Mouse (Mus musculus): ENCODE data around the gene Atcay. TPM values are rescaled to one million over a fixed set of nuclear protein-coding genes. Genes with fewer than 3 reads are reported as not detected.
"Not testable (repeated sequence)": the region's sequence is repeated elsewhere in the genome, so short reads cannot be mapped to it uniquely, and the experiment has no call there.

Gene Atcay
- polyA plus RNA-seq, 1 experiment from 2014 or later: 91.1 TPM

DNA sequence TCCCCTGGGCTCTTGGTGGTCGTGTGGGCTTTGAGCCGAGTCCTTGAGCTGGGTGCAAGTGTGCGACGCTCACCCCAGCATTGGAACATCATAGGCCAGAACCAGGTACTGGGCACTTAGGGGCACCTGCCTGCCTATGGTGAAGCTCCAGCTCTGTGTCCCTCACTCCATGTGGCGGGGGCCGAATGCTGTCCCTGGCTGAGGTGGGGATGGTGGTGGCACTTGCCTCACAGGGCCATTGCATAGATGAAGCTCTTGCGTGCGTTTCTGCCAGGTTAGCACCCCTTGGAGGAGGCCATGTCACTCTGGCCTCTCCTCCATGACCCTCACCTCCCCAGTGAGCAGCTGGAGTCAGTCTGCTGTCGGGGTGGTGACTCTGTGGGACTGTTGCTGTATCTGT, 43.5 kb downstream of the Atcay start:
- Histone ChIP-seq H3K27ac (replicated peaks) (no peak overlapping the region), H3K4me3 (replicated peaks) (no peak overlapping the region), H3K4me1 (peaks cover 39% of the 10 kb centered on the region), H3K36me3 (peaks cover 60% of the 10 kb centered on the region), H3K9me3 (replicated peaks) (no peaks in the 10 kb centered on the region), H3K4me2 (no peak overlapping the region), H3K27me3 (replicated peaks) (no peaks in the 10 kb centered on the region), H3K9ac (replicated peaks) (no peak overlapping the region)
- no peak for ATAC-seq (ENCODE audit: low FRiP score)
- WGBS: 97% methylated on average over 9 of the region's 9 CpGs

DNA sequence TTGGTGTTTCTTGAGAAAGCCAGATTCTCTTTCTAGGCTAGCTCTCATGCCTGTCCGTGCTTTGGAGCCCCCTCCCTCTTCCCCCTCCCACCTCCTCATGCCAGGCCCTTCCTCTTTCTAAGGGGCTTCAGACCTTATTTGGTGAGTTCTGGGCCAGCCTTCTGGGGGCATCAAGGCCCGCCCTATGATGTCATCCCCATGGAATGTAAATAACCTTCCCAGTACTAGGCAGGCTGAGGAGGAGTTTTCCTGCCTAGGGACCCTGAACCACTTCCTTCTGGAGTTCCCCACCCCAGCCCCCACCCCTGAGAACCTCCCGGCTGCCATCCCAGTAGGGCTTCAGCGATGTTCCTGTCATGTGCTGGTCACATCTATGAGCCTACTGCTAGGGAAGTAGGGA, 45.9 kb downstream of the Atcay start:
- H3K4me2 ChIP-seq: no peak overlapping the region

DNA sequence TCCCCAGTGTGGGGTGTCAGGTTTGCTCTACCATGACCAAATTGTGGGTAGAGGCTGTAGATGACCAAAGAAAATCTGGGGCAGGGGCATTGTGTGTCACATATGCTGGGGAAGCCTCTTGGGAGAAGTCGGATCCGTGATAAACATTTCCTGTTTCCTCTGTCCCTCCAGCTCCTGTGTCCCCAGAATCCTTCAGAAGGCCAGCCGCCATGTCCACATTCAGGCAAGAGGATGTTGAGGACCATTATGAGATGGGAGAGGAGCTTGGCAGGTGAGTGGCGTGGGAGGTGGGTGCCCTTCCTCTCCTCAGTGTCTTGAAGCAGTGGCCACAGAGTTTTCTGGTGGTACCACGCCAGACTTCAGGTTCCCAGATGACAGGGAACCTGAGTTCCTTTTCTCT, 46.8 kb downstream of the Atcay start, which contains the start of gene 4930442H23Rik:
Gene 4930442H23Rik, minus strand, starts transcription at position 45 of the 400 bp plus-strand sequence.
- peak within 1 kb of the TSS; percentile 74 for H3K4me3 ChIP-seq (replicated peaks)
- peak within 1 kb of the TSS; percentile 63 for H3K9ac ChIP-seq (replicated peaks)
- peaks cover 76% of the 10 kb centered on the region for H3K36me3 ChIP-seq
- 89% methylated on average over 5 of the region's 5 CpGs for WGBS
- ATAC-seq (ENCODE audit: low FRiP score): no peak
- H3K27me3 ChIP-seq (replicated peaks): no peaks in the 10 kb centered on the region
- peaks cover 32% of the 10 kb centered on the region for H3K4me1 ChIP-seq
- H3K4me2 ChIP-seq: peak within 1 kb of the TSS; percentile 64
- no peaks in the 10 kb centered on the region for H3K9me3 ChIP-seq (replicated peaks)
- H3K27ac ChIP-seq (replicated peaks): peak within 1 kb of the TSS; percentile 91

More for the DNA sequence above, 45.9 kb downstream of the Atcay start:
- H3K9ac ChIP-seq (replicated peaks): no peak overlapping the region
- WGBS: 72% methylated on average over 4 of the region's 4 CpGs
- no peaks in the 10 kb centered on the region for H3K9me3 ChIP-seq (replicated peaks)
- ATAC-seq (ENCODE audit: low FRiP score): no peak
- no peaks in the 10 kb centered on the region for H3K27me3 ChIP-seq (replicated peaks)
- peaks cover 68% of the 10 kb centered on the region for H3K36me3 ChIP-seq
- no peak overlapping the region for H3K4me3 ChIP-seq (replicated peaks)
- H3K27ac ChIP-seq (replicated peaks): 0 out of 2 replicates have a peak overlapping the region, but pooled peaks have one; percentile 38
- peaks cover 30% of the 10 kb centered on the region for H3K4me1 ChIP-seq

DNA sequence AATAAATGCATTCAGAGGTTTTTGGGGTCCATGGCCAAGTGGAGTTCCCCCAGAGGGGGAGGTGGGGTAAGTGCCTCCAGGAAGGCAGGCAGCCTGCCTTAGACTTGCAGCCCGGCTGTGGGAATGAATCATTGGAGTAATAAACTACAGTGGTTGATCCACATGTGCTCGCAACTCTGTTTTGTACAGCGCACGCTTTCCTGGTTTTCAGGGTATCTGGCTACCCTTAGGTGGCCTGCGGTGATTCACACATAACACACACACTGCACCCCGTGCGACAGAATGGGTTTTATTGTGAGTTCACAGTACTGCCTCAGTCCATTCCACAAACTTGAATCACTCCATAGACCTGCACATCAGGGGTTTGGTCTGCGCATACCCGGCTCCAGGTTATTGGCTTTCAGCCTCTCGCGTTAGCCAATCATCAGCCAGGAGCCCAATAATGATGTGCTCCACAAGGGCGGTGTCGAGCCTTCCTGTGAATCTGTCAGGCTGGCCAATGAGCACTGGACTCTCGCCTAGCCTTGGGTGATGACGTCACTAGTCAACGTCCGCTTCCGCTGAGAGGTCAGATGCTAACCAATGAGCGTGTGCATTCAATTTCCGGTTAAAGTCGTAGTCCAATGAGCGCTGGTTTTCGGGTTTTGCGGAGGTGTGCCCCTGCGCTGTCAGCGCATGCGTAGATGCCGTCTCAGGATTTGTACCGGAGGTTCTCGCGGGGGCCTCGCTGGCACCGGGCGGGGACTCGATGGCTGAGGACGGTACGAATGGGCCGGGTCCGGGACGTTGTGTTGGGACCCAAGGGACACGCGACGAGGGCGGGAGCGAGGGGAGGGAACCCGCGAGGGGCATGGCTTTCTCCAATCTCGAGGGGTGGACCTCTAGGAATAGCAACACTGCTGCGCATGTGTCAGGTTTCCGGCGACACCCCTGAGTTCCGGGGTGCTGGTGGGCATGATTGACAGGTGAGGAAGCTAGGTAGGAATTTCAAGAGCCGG, 48.0 kb downstream of the Atcay start, which contains the start of gene Dapk3:
Gene Dapk3, plus strand, starts transcription at position 670 of the 998 bp plus-strand sequence.
- peak; percentile 95 for ATAC-seq (ENCODE audit: low FRiP score)
- WGBS: 4% methylated on average over 53 of the region's 53 CpGs
- peak within 1 kb of the TSS; percentile 74 for H3K4me3 ChIP-seq (replicated peaks)
- peaks cover 44% of the 10 kb centered on the region for H3K4me1 ChIP-seq
- H3K9me3 ChIP-seq (replicated peaks): no peaks in the 10 kb centered on the region
- peak within 1 kb of the TSS; percentile 91 for H3K27ac ChIP-seq (replicated peaks)
- peaks cover 83% of the 10 kb centered on the region for H3K36me3 ChIP-seq
- no peaks in the 10 kb centered on the region for H3K27me3 ChIP-seq (replicated peaks)
- peak within 1 kb of the TSS; percentile 64 for H3K4me2 ChIP-seq
- peak within 1 kb of the TSS; percentile 63 for H3K9ac ChIP-seq (replicated peaks)

DNA sequence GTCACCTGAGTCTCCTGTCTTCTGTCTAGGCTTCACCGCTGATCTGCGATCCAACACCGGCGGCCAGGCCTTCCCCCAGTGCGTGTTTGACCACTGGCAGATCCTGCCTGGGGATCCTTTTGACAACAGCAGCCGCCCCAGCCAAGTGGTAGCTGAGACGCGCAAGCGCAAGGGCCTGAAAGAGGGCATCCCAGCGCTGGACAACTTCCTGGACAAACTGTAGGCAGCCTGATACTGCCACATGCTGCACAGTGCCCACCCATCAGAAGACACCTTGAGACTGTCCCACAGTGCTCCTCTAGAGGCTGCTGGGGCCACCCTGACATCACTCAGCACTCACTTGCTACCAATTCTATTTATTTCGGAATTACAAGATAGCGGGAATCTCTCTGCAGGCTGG, 48.8 kb downstream of the Atcay start:
- peaks cover 51% of the 10 kb centered on the region for H3K4me1 ChIP-seq
- H3K27me3 ChIP-seq (replicated peaks); H3K4me2 ChIP-seq; H3K9me3 ChIP-seq (replicated peaks); H3K4me3 ChIP-seq (replicated peaks); H3K27ac ChIP-seq (replicated peaks); ATAC-seq (ENCODE audit: low FRiP score); H3K9ac ChIP-seq (replicated peaks): not testable (repeated sequence)
- H3K36me3 ChIP-seq: peaks cover 77% of the 10 kb centered on the region
- WGBS: 85% methylated on average over 12 of the region's 12 CpGs

DNA sequence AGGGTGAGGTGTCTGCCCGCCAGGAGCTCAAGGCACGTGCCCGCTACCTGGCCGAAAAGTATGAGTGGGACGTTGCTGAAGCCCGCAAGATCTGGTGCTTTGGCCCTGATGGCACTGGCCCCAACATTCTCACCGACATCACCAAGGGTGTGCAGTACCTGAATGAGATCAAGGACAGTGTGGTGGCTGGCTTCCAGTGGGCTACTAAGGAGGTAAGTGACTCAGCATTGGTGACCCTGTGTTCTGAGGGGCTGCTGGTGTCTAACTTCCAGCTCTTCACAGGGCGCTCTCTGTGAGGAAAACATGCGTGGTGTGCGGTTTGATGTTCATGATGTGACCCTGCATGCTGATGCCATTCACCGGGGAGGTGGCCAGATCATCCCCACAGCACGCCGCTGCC, 49.7 kb downstream of the Atcay start:
- WGBS: 96% methylated on average over 13 of the region's 13 CpGs
- H3K4me2 ChIP-seq: no peak overlapping the region
- peaks cover 71% of the 10 kb centered on the region for H3K36me3 ChIP-seq
- no peak overlapping the region for H3K9ac ChIP-seq (replicated peaks)
- peaks cover 54% of the 10 kb centered on the region for H3K4me1 ChIP-seq
- no peak overlapping the region for H3K4me3 ChIP-seq (replicated peaks)
- H3K27ac ChIP-seq (replicated peaks): 0 out of 2 replicates have a peak overlapping the region, but pooled peaks have one; percentile 28
- no peaks in the 10 kb centered on the region for H3K27me3 ChIP-seq (replicated peaks)
- H3K9me3 ChIP-seq (replicated peaks): no peaks in the 10 kb centered on the region
- no peak for ATAC-seq (ENCODE audit: low FRiP score)

DNA sequence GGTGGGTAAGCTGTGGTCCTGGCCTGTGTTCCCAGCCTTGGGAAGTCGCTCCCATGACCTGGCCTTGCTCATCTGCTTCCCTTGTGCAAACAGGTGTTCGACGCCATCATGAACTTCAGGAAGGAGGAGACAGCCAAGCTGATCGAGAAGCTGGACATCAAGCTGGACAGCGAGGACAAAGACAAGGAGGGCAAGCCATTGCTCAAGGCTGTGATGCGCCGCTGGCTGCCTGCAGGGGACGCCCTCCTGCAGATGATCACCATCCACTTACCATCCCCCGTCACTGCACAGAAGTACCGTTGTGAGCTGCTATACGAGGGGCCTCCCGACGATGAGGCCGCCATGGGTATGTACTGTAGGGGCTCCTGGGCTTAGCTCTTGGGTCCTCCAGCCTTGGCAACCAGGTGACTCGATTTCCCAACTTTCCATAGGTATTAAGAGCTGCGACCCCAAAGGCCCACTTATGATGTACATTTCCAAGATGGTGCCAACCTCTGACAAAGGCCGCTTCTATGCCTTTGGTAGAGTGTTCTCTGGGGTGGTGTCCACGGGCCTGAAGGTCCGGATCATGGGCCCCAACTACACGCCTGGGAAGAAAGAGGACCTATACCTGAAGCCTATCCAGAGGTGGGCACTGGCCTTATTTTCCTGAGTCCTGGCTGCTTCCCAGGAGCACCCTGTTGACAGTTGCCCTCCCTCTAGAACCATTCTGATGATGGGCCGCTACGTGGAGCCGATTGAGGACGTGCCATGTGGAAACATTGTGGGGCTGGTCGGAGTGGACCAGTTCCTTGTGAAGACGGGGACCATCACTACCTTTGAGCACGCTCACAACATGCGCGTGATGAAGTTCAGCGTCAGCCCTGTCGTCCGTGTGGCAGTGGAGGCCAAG, 50.9 kb downstream of the Atcay start:
- ATAC-seq (ENCODE audit: low FRiP score): no peak
- 90% methylated on average over 32 of the region's 32 CpGs for WGBS
- Histone ChIP-seq H3K36me3 (peaks cover 60% of the 10 kb centered on the region), H3K4me1 (peaks cover 62% of the 10 kb centered on the region), H3K4me2 (no peak overlapping the region), H3K4me3 (replicated peaks) (no peak overlapping the region), H3K9ac (replicated peaks) (no peak overlapping the region), H3K9me3 (replicated peaks) (no peaks in the 10 kb centered on the region), H3K27me3 (replicated peaks) (no peaks in the 10 kb centered on the region), H3K27ac (replicated peaks) (no peak overlapping the region)

DNA sequence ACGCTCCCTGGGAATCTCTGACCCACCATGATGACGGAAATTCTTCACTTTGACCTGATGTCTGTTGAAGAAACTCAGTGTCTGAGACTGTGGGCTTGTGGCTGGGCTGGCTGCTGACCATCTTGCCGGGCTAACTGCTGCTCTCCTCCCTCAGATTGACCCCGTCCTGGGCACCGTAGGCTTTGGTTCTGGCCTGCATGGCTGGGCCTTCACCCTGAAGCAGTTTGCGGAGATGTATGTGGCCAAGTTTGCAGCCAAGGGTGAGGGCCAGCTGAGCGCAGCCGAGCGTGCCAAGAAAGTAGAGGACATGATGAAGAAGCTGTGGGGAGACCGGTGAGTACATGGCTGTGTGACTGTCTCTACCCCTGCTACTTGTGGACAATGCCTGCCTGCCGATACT, 51.7 kb downstream of the Atcay start:
- Histone ChIP-seq H3K4me3 (replicated peaks) (no peak overlapping the region), H3K36me3 (peaks cover 52% of the 10 kb centered on the region), H3K27ac (replicated peaks) (no peak overlapping the region), H3K4me2 (no peak overlapping the region), H3K9me3 (replicated peaks) (no peaks in the 10 kb centered on the region), H3K4me1 (peaks cover 62% of the 10 kb centered on the region), H3K27me3 (replicated peaks) (no peaks in the 10 kb centered on the region), H3K9ac (replicated peaks) (no peak overlapping the region)
- 93% methylated on average over 11 of the region's 11 CpGs for WGBS
- no peak for ATAC-seq (ENCODE audit: low FRiP score)

DNA sequence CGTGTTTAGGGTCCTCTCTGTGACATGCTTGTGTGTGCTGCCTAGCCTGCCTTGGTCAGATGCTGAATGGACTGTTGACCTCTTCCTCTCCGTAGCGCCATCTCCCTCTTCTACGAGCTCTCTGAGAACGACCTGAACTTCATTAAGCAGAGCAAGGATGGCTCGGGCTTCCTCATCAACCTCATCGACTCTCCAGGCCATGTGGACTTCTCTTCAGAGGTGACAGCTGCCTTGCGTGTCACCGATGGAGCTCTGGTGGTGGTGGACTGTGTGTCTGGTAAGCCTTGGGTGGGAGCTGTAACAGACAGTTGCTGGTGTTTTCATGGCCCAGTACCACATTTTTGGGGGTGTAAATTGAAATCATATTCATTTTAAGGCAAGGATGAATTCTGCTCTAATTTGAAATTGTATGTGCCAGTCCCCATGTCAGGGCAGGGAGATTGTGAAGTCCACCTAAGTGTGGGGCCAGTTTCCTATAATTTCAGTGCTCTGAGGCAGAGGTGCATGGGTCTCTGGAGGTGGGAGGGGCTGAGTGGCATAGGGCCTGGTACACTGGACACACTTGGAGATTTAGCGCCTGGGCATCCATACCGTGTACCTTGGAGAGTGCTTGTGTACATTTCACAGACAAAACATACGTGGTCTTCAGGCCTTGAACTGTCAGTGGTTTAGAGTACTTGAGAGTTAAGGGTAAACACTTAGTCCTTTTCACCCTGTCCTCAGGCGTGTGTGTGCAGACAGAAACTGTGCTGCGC, 52.5 kb downstream of the Atcay start:
- Histone ChIP-seq H3K4me1 (peaks cover 64% of the 10 kb centered on the region), H3K27ac (replicated peaks) (peak overlapping the region; percentile 95; the same call in 1 of the 2 replicates), H3K36me3 (peaks cover 50% of the 10 kb centered on the region), H3K27me3 (replicated peaks) (no peaks in the 10 kb centered on the region), H3K9ac (replicated peaks) (peak overlapping the region; percentile 96), H3K9me3 (replicated peaks) (no peaks in the 10 kb centered on the region), H3K4me2 (peak overlapping the region; percentile 84), H3K4me3 (replicated peaks) (peak overlapping the region; percentile 97)
- 65% methylated on average over 14 of the region's 14 CpGs for WGBS
- no peak for ATAC-seq (ENCODE audit: low FRiP score)

DNA sequence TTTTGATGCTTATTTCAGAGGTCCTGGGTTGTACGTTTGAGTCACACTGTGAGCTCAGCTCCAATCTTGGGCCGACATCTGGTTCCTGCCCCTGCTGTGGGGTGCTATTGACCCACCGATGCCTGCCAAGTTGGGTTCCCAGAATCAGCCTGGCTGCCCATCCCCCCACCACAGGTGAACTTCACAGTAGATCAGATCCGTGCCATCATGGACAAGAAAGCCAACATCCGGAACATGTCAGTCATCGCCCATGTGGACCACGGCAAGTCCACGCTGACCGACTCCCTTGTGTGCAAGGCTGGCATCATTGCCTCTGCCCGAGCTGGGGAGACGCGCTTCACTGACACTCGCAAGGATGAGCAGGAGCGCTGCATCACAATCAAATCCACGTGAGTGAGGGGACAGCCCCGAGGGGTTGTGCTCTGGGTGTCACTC, 53.1 kb downstream of the Atcay start:
- H3K36me3 ChIP-seq: peaks cover 50% of the 10 kb centered on the region
- no peak for ATAC-seq (ENCODE audit: low FRiP score)
- H3K9ac ChIP-seq (replicated peaks): peak overlapping the region; percentile 96
- H3K4me1 ChIP-seq: peaks cover 69% of the 10 kb centered on the region
- WGBS: 13% methylated on average over 16 of the region's 16 CpGs
- H3K4me3 ChIP-seq (replicated peaks): peak overlapping the region; percentile 97
- H3K27me3 ChIP-seq (replicated peaks): no peaks in the 10 kb centered on the region
- H3K4me2 ChIP-seq: peak overlapping the region; percentile 84
- H3K9me3 ChIP-seq (replicated peaks): no peaks in the 10 kb centered on the region
- H3K27ac ChIP-seq (replicated peaks): peak overlapping the region; percentile 95

Data from neural tube, embryonic 15.5 days (tissue).